Mouse (Mus musculus) forebrain, embryonic 16.5 days (tissue): Measurements from ENCODE around the gene Rtn4ip1. TPM values are rescaled to one million over a fixed set of nuclear protein-coding genes. Genes with fewer than 3 reads are reported as not detected.
"Not testable (repeated sequence)": the region's sequence is repeated elsewhere in the genome, so short reads cannot be mapped to it uniquely, and the experiment has no call there.

Source experiments
- ATAC-seq: fragments of 200-750 bp; cut with Nextera tagmentation; 2 replicates; pipeline ENCODE4 v1.8.0; 2017; ENCODE audit warnings: mild to moderate bottlenecking, moderate library complexity
- H3K27ac ChIP-seq: fragments of 300-500 bp; sonication (generic); 2 replicates; pipeline ENCODE4 v1.5.1; 2014; ENCODE audit warnings: low read length, control low read depth
- H3K27me3 ChIP-seq: fragments of 300-500 bp; sonication (generic); replicated peaks from 2 replicates; pipeline ENCODE4 v1.6.1; 2014; ENCODE audit warnings: low read length; ENCODE audit not compliant: control insufficient read depth, insufficient read depth
- H3K36me3 ChIP-seq: fragments of 300-500 bp; sonication (generic); 2 replicates; pipeline ENCODE4 v1.6.1; 2014; ENCODE audit not compliant: control insufficient read depth, insufficient read depth
- H3K4me1 ChIP-seq: fragments of 300-500 bp; sonication (generic); replicated peaks from 2 replicates; pipeline ENCODE4 v1.6.1; 2014; ENCODE audit warnings: low read length; ENCODE audit not compliant: control insufficient read depth, insufficient read depth
- H3K4me2 ChIP-seq: fragments of 300-500 bp; sonication (generic); 2 replicates; pipeline ENCODE4 v1.6.1; 2014; ENCODE audit warnings: mild to moderate bottlenecking, low read length, control low read depth
- H3K4me3 ChIP-seq: fragments of 300-500 bp; sonication (generic); replicated peaks from 2 replicates; pipeline ENCODE4 v1.5.1; 2014; ENCODE audit warnings: mild to moderate bottlenecking, low read length, control low read depth
- H3K9ac ChIP-seq: fragments of 300-500 bp; sonication (generic); replicated peaks from 2 replicates; pipeline ENCODE4 v1.6.1; 2014; ENCODE audit warnings: low read depth, low read length, control low read depth
- H3K9me3 ChIP-seq: fragments of 300-500 bp; sonication (generic); 2 replicates; pipeline ENCODE4 v1.6.1; 2016; ENCODE audit warnings: low read length; ENCODE audit not compliant: control insufficient read depth
- WGBS: fragments of 180-500 bp; shearing (Covaris S2); extraction: QIAGEN DNeasy Blood & Tissue Kit; methylation state at CpG from one replicate; pipeline ENCODE4 v1.1.7; 2014; 5-methylcytosine and 5-hydroxymethylcytosine counted together
- polyA plus RNA-seq: library from polyadenylated mRNA; unstranded; fragments of >200 nt; fragmentation: Nextera tagmentation; extraction: Ambion mirVana; gene quantifications from 2 replicates; pipeline ENCODE4 v1.2.1, GENCODE M21; 2015

The Rtn4ip1 gene
- polyA plus RNA-seq, 1 experiment from 2014 or later = 19.9 TPM

GRCm38 (mm10) chr10:43918696-43919608, 17.3 kb downstream of the Rtn4ip1 start:
- no peaks in the 10 kb centered on the region for H3K4me1 ChIP-seq
- H3K4me2 ChIP-seq = no peak overlapping the region
- H3K36me3 ChIP-seq = no peaks in the 10 kb centered on the region
- H3K27ac ChIP-seq = no peak overlapping the region
- WGBS = 40% methylated on average over 17 of the region's 17 CpGs
- no peak overlapping the region for H3K4me3 ChIP-seq
- peak; percentile 84 for ATAC-seq
- H3K9ac ChIP-seq = no peak overlapping the region
- H3K9me3 ChIP-seq = no peaks in the 10 kb centered on the region
- H3K27me3 ChIP-seq = no peaks in the 10 kb centered on the region

GRCm38 (mm10) chr10:43923096-43923495, 21.5 kb downstream of the Rtn4ip1 start:
- no peak overlapping the region for H3K4me3 ChIP-seq
- H3K36me3 ChIP-seq = no peaks in the 10 kb centered on the region
- H3K27me3 ChIP-seq = no peaks in the 10 kb centered on the region
- H3K27ac ChIP-seq = no peak overlapping the region
- no peaks in the 10 kb centered on the region for H3K9me3 ChIP-seq
- 0 out of 2 replicates have a peak, but pooled peaks cover 3% of the 10 kb centered on the region for H3K4me1 ChIP-seq
- 93% methylated on average over 3 of the region's 3 CpGs for WGBS
- no peak overlapping the region for H3K4me2 ChIP-seq
- no peak for ATAC-seq
- H3K9ac ChIP-seq = no peak overlapping the region

- not testable (repeated sequence) for H3K36me3 ChIP-seq, H3K4me1 ChIP-seq, H3K4me3 ChIP-seq, ATAC-seq, H3K9me3 ChIP-seq, H3K27me3 ChIP-seq, H3K9ac ChIP-seq, H3K4me2 ChIP-seq, H3K27ac ChIP-seq
- WGBS = 93% methylated on average over 8 of the region's 9 CpGs
Observed at GRCm38 (mm10) chr10:43925776-43926175, 24.2 kb downstream of the Rtn4ip1 start.

GRCm38 (mm10) chr10:43927736-43928135, 26.1 kb downstream of the Rtn4ip1 start:
- H3K36me3 ChIP-seq = no peaks in the 10 kb centered on the region
- 0 out of 2 replicates have a peak, but pooled peaks cover 5% of the 10 kb centered on the region for H3K4me1 ChIP-seq
- H3K4me3 ChIP-seq = no peak overlapping the region
- no peak overlapping the region for H3K4me2 ChIP-seq
- WGBS = 67% methylated on average over 8 of the region's 8 CpGs
- no peak for ATAC-seq
- H3K9me3 ChIP-seq = no peaks in the 10 kb centered on the region
- H3K27ac ChIP-seq = no peak overlapping the region
- H3K27me3 ChIP-seq = no peaks in the 10 kb centered on the region
- H3K9ac ChIP-seq = no peak overlapping the region

GRCm38 (mm10) chr10:43928596-43928995, 27.0 kb downstream of the Rtn4ip1 start:
- no peaks in the 10 kb centered on the region for H3K36me3 ChIP-seq
- H3K4me3 ChIP-seq = no peak overlapping the region
- ATAC-seq = no peak
- 73% methylated on average over 5 of the region's 5 CpGs for WGBS
- no peaks in the 10 kb centered on the region for H3K9me3 ChIP-seq
- 0 out of 2 replicates have a peak, but pooled peaks cover 5% of the 10 kb centered on the region for H3K4me1 ChIP-seq
- no peaks in the 10 kb centered on the region for H3K27me3 ChIP-seq
- H3K9ac ChIP-seq = no peak overlapping the region
- H3K27ac ChIP-seq = no peak overlapping the region
- no peak overlapping the region for H3K4me2 ChIP-seq

GRCm38 (mm10) chr10:43939136-43939662, 37.6 kb downstream of the Rtn4ip1 start:
- H3K27me3 ChIP-seq = no peaks in the 10 kb centered on the region
- no peak overlapping the region for H3K27ac ChIP-seq
- WGBS = 85% methylated on average over 6 of the region's 6 CpGs
- no peak overlapping the region for H3K4me3 ChIP-seq
- ATAC-seq = no peak
- H3K9ac ChIP-seq = no peak overlapping the region
- no peaks in the 10 kb centered on the region for H3K4me1 ChIP-seq
- H3K36me3 ChIP-seq = peaks cover 3% of the 10 kb centered on the region; the same call in 1 of the 2 replicates
- no peaks in the 10 kb centered on the region for H3K9me3 ChIP-seq
- H3K4me2 ChIP-seq = no peak overlapping the region

GRCm38 (mm10) chr10:43943736-43944135, 42.1 kb downstream of the Rtn4ip1 start:
- Histone ChIP-seq H3K4me1 (no peaks in the 10 kb centered on the region), H3K27me3 (no peaks in the 10 kb centered on the region), H3K27ac (no peak overlapping the region), H3K9ac (no peak overlapping the region), H3K4me3 (no peak overlapping the region), H3K36me3 (no peaks in the 10 kb centered on the region), H3K4me2 (no peak overlapping the region), H3K9me3 (no peaks in the 10 kb centered on the region)
- no peak for ATAC-seq
- WGBS = 38% methylated on average over 4 of the region's 4 CpGs

GRCm38 (mm10) chr10:43945435-43945834, 43.8 kb downstream of the Rtn4ip1 start:
- Histone ChIP-seq H3K36me3 (no peaks in the 10 kb centered on the region), H3K4me3 (no peak overlapping the region), H3K27ac (no peak overlapping the region), H3K4me2 (no peak overlapping the region), H3K9me3 (no peaks in the 10 kb centered on the region), H3K9ac (no peak overlapping the region), H3K4me1 (no peaks in the 10 kb centered on the region), H3K27me3 (no peaks in the 10 kb centered on the region)
- ATAC-seq = no peak
- WGBS = 83% methylated on average over 4 of the region's 4 CpGs

GRCm38 (mm10) chr10:43953942-43954341, 52.3 kb downstream of the Rtn4ip1 start:
- Histone ChIP-seq H3K4me3 (no peak overlapping the region), H3K27me3 (no peaks in the 10 kb centered on the region), H3K36me3 (no peaks in the 10 kb centered on the region), H3K9me3 (no peaks in the 10 kb centered on the region), H3K27ac (no peak overlapping the region), H3K9ac (no peak overlapping the region), H3K4me1 (no peaks in the 10 kb centered on the region), H3K4me2 (no peak overlapping the region)
- ATAC-seq = peak; percentile 87
